Mouse (Mus musculus): ENCODE data around the gene Abr.

DNA sequence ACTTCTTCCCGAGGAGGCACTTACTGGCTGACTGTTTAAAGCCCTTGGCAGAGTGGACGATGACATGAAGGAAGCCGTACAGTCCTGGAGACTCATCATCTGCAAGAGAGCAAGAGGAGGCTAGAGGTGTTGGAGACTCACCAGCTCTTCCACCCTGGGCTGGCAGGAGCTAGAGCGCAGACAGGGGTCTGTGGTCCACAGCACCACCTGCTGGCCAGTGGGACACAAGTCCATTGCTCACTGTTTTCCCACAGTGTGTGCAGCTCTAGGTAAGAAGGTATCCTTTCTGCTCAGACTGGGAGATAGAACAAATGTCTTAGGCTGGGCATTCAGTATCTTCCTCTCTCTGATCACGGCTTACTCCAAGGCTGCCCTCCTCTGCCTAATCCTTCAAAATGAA lies 167.6 kb downstream of the Abr start:
- TF ChIP-seq CTCF (IDR thresholded peaks at IDR 0.05; ENCODE audit: extremely low read depth, insufficient read depth, low read length), result peak; percentile 91
- TF ChIP-seq POLR2A (IDR thresholded peaks at IDR 0.05; ENCODE audit: extremely low read depth, insufficient read depth, low read length), result no peak

Measured in cortical plate, adult 2 months (tissue).